Mouse (Mus musculus) heart, postnatal 0 days (tissue): ENCODE results near the gene Pygo1. TPM values are rescaled to one million over a fixed set of nuclear protein-coding genes. Genes with fewer than 3 reads are reported as not detected.
A peak's percentile ranks its signal among the peaks of the same experiment; 100 is the strongest.

ENCODE experiments used
- ATAC-seq: fragments of 200-750 bp; cut with Nextera tagmentation; 2 replicates; pipeline ENCODE4 v1.8.0; 2017; ENCODE audit warnings: low read depth, moderate number of reproducible peaks, moderate library complexity; ENCODE audit not compliant: insufficient read depth
- DNase-seq: peaks from one replicate; pipeline ENCODE4 v3.0.0-alpha.2; 2016; ENCODE audit warnings: low spot score
- H3K27ac ChIP-seq: fragments of 300-500 bp; sonication (generic); 2 replicates; pipeline ENCODE4 v1.5.1; 2014; ENCODE audit warnings: low read depth, mild to moderate bottlenecking
- H3K27me3 ChIP-seq: fragments of 300-500 bp; sonication (generic); 2 replicates; pipeline ENCODE4 v1.6.1; 2014; ENCODE audit warnings: low read length, mixed read lengths; ENCODE audit not compliant: control insufficient read depth, insufficient read depth
- H3K36me3 ChIP-seq: fragments of 300-500 bp; sonication (generic); replicated peaks from 2 replicates; pipeline ENCODE4 v1.6.1; 2014; ENCODE audit warnings: low read length, mixed read lengths; ENCODE audit not compliant: control insufficient read depth, insufficient read depth
- H3K4me1 ChIP-seq: fragments of 300-500 bp; sonication (generic); 2 replicates; pipeline ENCODE4 v1.6.1; 2014; ENCODE audit warnings: antibody characterized with exemption; ENCODE audit not compliant: control insufficient read depth, insufficient read depth
- H3K4me2 ChIP-seq: fragments of 300-500 bp; sonication (generic); 2 replicates; pipeline ENCODE4 v1.6.1; 2014; ENCODE audit warnings: low read depth, mild to moderate bottlenecking, low read length, moderate library complexity
- H3K4me3 ChIP-seq: fragments of 300-500 bp; sonication (generic); 2 replicates; pipeline ENCODE4 v1.5.1; 2014; ENCODE audit warnings: low read depth, low read length
- H3K9ac ChIP-seq: fragments of 300-500 bp; sonication (generic); replicated peaks from 2 replicates; pipeline ENCODE4 v1.6.1; 2014; ENCODE audit warnings: low read depth, low read length, mixed read lengths
- H3K9me3 ChIP-seq: fragments of 300-500 bp; sonication (generic); replicated peaks from 2 replicates; pipeline ENCODE4 v1.6.1; 2016; ENCODE audit warnings: low read length; ENCODE audit not compliant: control insufficient read depth
- CTCF ChIP-seq: IDR thresholded peaks from 2 replicates; pipeline ENCODE4 v1.5.1; 2016; ENCODE audit warnings: antibody characterized with exemption, control low read depth, low read depth
- EP300 ChIP-seq: IDR thresholded peaks from 2 replicates; pipeline ENCODE4 v1.6.1; 2016; ENCODE audit warnings: antibody characterized with exemption, low read depth
- WGBS: fragments of 180-500 bp; shearing (Covaris S2); extraction: QIAGEN DNeasy Blood & Tissue Kit; methylation state at CpG from one replicate; pipeline ENCODE4 v1.1.7; 2014; 5-methylcytosine and 5-hydroxymethylcytosine counted together
- polyA plus RNA-seq: library from polyadenylated mRNA; unstranded; fragments of >200 nt; fragmentation: Nextera tagmentation; extraction: Ambion mirVana; gene quantifications from 2 replicates; pipeline ENCODE4 v1.2.1, GENCODE M21; 2015
- total RNA-seq: library from RNA; depleted of rRNA; stranded (reverse); fragments of >200 nt; gene quantifications from 2 replicates; pipeline ENCODE4 v1.2.3, GENCODE M21; 2014; ENCODE audit warnings: low replicate concordance

Pygo1 gene
- total and polyA plus RNA-seq, 2 experiments from 2014 or later, result 1.6 to 1.9 TPM

- peak; percentile 52; the same call in 1 of the 2 replicates for ATAC-seq
- Histone ChIP-seq H3K36me3 (no peaks in the 10 kb centered on the region), H3K9me3 (no peaks in the 10 kb centered on the region), H3K4me2 (no peak overlapping the region), H3K27ac (peak overlapping the region; percentile 30; the same call in 1 of the 2 replicates), H3K4me1 (peaks cover 16% of the 10 kb centered on the region), H3K27me3 (no peaks in the 10 kb centered on the region), H3K4me3 (no peak overlapping the region), H3K9ac (no peak overlapping the region)
- TF ChIP-seq EP300 (no peak), CTCF (no peak)
- peak; percentile 19 for DNase-seq
- WGBS, result 41% methylated on average over 16 of the region's 16 CpGs
These were observed 45.1 kb upstream of the Pygo1 start for GRCm38 (mm10) chr9:72880225-72880960.

DNA sequence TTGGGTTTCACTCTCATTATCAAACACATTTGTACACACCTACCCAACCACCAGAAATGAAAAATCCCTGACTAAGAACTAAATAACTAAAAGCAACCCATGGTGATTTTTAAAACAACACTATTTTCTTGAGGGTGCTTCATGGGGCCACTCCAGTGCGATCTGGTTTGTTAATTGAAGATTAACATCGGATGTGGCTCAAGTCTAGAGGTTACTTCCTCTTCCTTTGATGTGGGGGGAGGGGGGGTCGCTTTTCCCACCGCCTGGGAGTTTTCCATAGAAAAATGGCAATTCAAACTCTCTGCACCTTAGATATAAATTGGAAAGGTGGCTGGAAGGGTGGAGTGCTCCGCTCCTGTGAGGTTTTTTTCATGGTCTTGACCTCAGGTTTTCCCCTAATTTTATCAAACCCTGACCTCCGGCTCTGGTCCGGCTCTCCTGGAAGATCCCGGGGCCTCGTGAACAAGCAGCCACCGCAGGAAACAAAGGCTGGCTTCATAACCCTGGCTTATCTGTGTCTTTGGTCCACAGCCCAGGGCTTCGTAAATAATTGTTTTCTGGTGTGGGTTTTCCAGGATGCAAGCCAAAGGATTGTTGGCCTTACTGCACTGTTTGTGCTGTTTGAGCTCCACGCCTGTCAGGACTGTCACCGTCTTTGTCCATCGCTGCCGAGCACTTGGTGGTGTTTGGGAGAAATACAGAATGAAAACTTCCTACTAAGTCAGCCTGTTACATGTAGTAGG, 44.2 kb upstream of the Pygo1 start:
- no peaks in the 10 kb centered on the region for H3K27me3 ChIP-seq
- H3K4me2 ChIP-seq, result peak overlapping the region; percentile 14
- peaks cover 16% of the 10 kb centered on the region for H3K4me1 ChIP-seq
- no peak for TF ChIP-seq CTCF
- TF ChIP-seq EP300, result no peak
- H3K4me3 ChIP-seq, result no peak overlapping the region
- no peak overlapping the region for H3K9ac ChIP-seq
- WGBS, result 27% methylated on average over 15 of the region's 15 CpGs
- no peaks in the 10 kb centered on the region for H3K36me3 ChIP-seq
- ATAC-seq (peak; percentile 8; the same call in 1 of the 2 replicates), DNase-seq (peak; percentile 41)
- no peak overlapping the region; the same call in 1 of the 2 replicates for H3K27ac ChIP-seq
- no peaks in the 10 kb centered on the region for H3K9me3 ChIP-seq

DNA sequence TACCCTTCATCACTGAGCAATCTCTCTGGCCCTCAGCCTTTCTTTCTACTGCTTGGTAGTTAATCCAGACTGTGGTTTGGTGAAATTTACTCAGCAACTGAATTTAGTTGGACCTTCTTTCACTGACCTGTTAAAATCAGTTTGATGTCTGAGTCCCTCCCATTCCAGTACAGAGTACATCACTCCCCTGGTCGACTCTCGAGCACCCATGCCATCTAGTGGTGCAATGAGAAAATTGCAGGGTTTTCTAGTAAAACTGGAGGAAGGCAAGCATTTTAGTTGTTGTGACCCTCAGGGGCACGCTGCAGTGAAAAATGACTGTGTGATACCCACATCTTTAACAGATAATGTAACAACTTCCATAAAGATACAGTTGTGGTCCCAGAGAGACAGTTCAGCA, 41.5 kb upstream of the Pygo1 start:
- Histone ChIP-seq H3K27ac (no peak overlapping the region), H3K4me3 (no peak overlapping the region), H3K4me2 (no peak overlapping the region), H3K27me3 (no peaks in the 10 kb centered on the region), H3K9me3 (no peaks in the 10 kb centered on the region), H3K36me3 (no peaks in the 10 kb centered on the region), H3K9ac (no peak overlapping the region), H3K4me1 (peaks cover 16% of the 10 kb centered on the region)
- 9% methylated on average over 3 of the region's 3 CpGs for WGBS
- DNase-seq (peak; percentile 77), ATAC-seq (peak; percentile 24; the same call in 1 of the 2 replicates)
- TF ChIP-seq CTCF (peak; percentile 91), EP300 (no peak)

DNA sequence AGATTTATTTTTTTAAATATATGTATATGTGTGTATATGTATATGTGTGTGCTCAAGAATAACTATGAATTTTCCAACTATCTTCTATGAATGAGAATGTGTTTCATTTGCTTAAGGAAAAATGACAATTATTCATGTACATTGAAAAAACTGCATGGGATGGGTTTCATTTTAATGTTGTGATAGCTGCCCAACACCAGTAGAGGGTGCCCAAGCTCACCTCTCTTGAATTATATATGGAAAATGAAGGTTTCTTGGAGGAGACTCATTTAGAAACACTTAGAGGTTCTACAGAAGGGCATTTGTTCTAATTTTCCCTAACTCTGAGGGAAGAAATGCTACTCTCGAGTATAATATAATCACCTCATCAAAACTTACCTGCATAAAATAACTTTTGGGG, 35.7 kb upstream of the Pygo1 start:
- Histone ChIP-seq H3K9me3 (no peaks in the 10 kb centered on the region), H3K4me1 (no peaks in the 10 kb centered on the region), H3K27me3 (no peaks in the 10 kb centered on the region), H3K4me3 (no peak overlapping the region), H3K4me2 (no peak overlapping the region), H3K27ac (no peak overlapping the region), H3K36me3 (no peaks in the 10 kb centered on the region), H3K9ac (no peak overlapping the region)
- DNase-seq (no peak), ATAC-seq (no peak)
- no peak for TF ChIP-seq EP300
- peak; percentile 61 for TF ChIP-seq CTCF
- 82% methylated on average over 1 of the region's 1 CpGs for WGBS

DNA sequence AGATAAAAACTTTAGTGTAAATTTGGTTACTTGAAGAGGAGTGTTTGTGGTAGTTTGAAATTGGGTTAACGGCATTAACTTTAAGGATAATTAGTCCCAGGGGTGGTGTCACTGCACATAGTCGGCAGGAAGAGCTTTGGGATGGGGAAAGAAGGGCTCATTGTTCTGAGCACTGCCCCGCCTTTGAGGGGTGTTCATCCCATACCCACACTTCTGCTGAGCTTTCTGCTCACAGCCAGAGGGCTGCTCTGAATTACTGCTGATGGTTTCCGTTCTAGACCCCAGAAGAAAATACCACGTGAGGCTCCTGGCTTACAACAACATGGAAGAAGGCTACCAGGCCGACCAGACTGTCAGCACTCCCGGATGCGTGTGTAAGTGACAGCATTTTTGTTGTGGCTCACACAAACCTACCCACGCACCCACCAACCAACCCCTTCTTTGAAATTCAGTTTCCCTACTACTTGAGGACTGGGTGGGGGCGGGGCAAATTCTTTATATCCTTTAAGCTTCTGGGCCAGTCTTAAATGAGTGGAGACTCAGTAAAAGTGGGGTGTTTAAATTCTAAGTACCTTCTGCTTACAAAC, 34.9 kb upstream of the Pygo1 start:
- Histone ChIP-seq H3K27me3 (no peaks in the 10 kb centered on the region), H3K4me2 (no peak overlapping the region), H3K9me3 (no peaks in the 10 kb centered on the region), H3K27ac (no peak overlapping the region), H3K4me1 (no peaks in the 10 kb centered on the region), H3K4me3 (no peak overlapping the region), H3K9ac (no peak overlapping the region), H3K36me3 (no peaks in the 10 kb centered on the region)
- TF ChIP-seq CTCF, result no peak
- TF ChIP-seq EP300, result no peak
- 72% methylated on average over 10 of the region's 10 CpGs for WGBS
- DNase-seq (no peak), ATAC-seq (no peak)
